Mouse (Mus musculus): ENCODE measurements around the gene Hectd1. TPM values are rescaled to one million over a fixed set of nuclear protein-coding genes. Genes with fewer than 3 reads are reported as not detected.

Gene Hectd1
- polyA plus RNA-seq, 1 experiment from 2014 or later = 38.9 TPM

Other genes starting within 250 kb of the Hectd1 start
- gene Coch, start 236.2 kb downstream of the Hectd1 start, polyA plus RNA-seq (2015; fragmentation: Nextera tagmentation; extraction: Ambion mirVana) = 10.2 and 14.5 TPM in 2 replicates
- gene Ap4s1, start 138.5 kb downstream of the Hectd1 start, polyA plus RNA-seq (2015; fragmentation: Nextera tagmentation; extraction: Ambion mirVana) = 28.9 and 29.3 TPM in 2 replicates
- 35.5 and 47.1 TPM in 2 replicates for gene Strn3, start 137.6 kb downstream of the Hectd1 start, polyA plus RNA-seq (2015; fragmentation: Nextera tagmentation; extraction: Ambion mirVana)
- 10.7 and 12.1 TPM in 2 replicates for gene Heatr5a, start 141.8 kb upstream of the Hectd1 start, polyA plus RNA-seq (2015; fragmentation: Nextera tagmentation; extraction: Ambion mirVana)
- 20.3 and 21.9 TPM in 2 replicates for gene Dtd2, start 177.0 kb upstream of the Hectd1 start, polyA plus RNA-seq (2015; fragmentation: Nextera tagmentation; extraction: Ambion mirVana)
- not detected in 2 replicates for gene Gpr33, start 198.5 kb upstream of the Hectd1 start, polyA plus RNA-seq (2015; fragmentation: Nextera tagmentation; extraction: Ambion mirVana)